Mouse (Mus musculus) gonadal fat pad, adult 2 months (tissue): ENCODE measurements around the gene Rasgef1b. TPM values are rescaled to one million over a fixed set of nuclear protein-coding genes. Genes with fewer than 3 reads are reported as not detected.

Source experiments
- DNase-seq: peaks from one replicate; pipeline ENCODE4 v3.0.0-alpha.2; 2012; ENCODE audit warnings: low read depth
- polyA plus RNA-seq: library from polyadenylated mRNA; depleted of rRNA; stranded (reverse); fragments of >200 nt; gene quantifications from 2 replicates; pipeline ENCODE4 v1.2.3, GENCODE M21; 2012

Gene Rasgef1b
- polyA plus RNA-seq, 1 experiment: 9.9 TPM

GRCm38 (mm10) chr5:99292287-99292851 lies 436.5 kb downstream of the Rasgef1b start:
- DNase-seq: no peak

GRCm38 (mm10) chr5:99291084-99291830 lies 437.6 kb downstream of the Rasgef1b start:
- DNase-seq: no peak

- no peak for DNase-seq
Observed at GRCm38 (mm10) chr5:99288262-99288661, 440.6 kb downstream of the Rasgef1b start.

- no peak for DNase-seq
Observed at GRCm38 (mm10) chr5:99287647-99288185, 441.1 kb downstream of the Rasgef1b start.

- DNase-seq: no peak
Observed at GRCm38 (mm10) chr5:99286575-99286974, 442.3 kb downstream of the Rasgef1b start.

- no peak for DNase-seq
Observed at GRCm38 (mm10) chr5:99286024-99286423, 442.8 kb downstream of the Rasgef1b start.

GRCm38 (mm10) chr5:99284369-99284768 lies 444.5 kb downstream of the Rasgef1b start:
- peak; percentile 44 for DNase-seq

GRCm38 (mm10) chr5:99283636-99284035 lies 445.2 kb downstream of the Rasgef1b start:
- DNase-seq: no peak

GRCm38 (mm10) chr5:99280536-99280935 lies 448.3 kb downstream of the Rasgef1b start:
- DNase-seq: no peak

GRCm38 (mm10) chr5:99279016-99279757 lies 449.7 kb downstream of the Rasgef1b start:
- DNase-seq: no peak

GRCm38 (mm10) chr5:99278364-99278763 lies 450.5 kb downstream of the Rasgef1b start:
- no peak for DNase-seq

GRCm38 (mm10) chr5:99277536-99277935 lies 451.3 kb downstream of the Rasgef1b start:
- no peak for DNase-seq

- DNase-seq: no peak
Observed at GRCm38 (mm10) chr5:99274119-99274563, 454.7 kb downstream of the Rasgef1b start.

- no peak for DNase-seq
Observed at GRCm38 (mm10) chr5:99271531-99271930, 457.3 kb downstream of the Rasgef1b start.

- no peak for DNase-seq
Observed at GRCm38 (mm10) chr5:99269131-99269530, 459.7 kb downstream of the Rasgef1b start.

GRCm38 (mm10) chr5:99267338-99267737 lies 461.5 kb downstream of the Rasgef1b start:
- no peak for DNase-seq

- DNase-seq: no peak
Observed at GRCm38 (mm10) chr5:99266301-99266700, 462.6 kb downstream of the Rasgef1b start.

GRCm38 (mm10) chr5:99262197-99262920 lies 466.5 kb downstream of the Rasgef1b start:
- DNase-seq: no peak

GRCm38 (mm10) chr5:99261121-99261724 lies 467.6 kb downstream of the Rasgef1b start:
- DNase-seq: no peak

- no peak for DNase-seq
Observed at GRCm38 (mm10) chr5:99258003-99258500, 470.8 kb downstream of the Rasgef1b start.
